Mouse (Mus musculus) liver, postnatal 0 days (tissue): ENCODE measurements at regions not wholly inside any gene's neighbourhood (a gene's known extent, or its start where the extent isn't known, plus 50 kb on each side); places are given as distances from the start of the nearest gene placed in this dataset.

Experiments
- CTCF ChIP-seq: sonication (generic); IDR thresholded peaks from 2 replicates; pipeline ENCODE4 v1.5.1; 2016; ENCODE audit warnings: antibody characterized with exemption, low read depth
- EP300 ChIP-seq: IDR thresholded peaks from 2 replicates; pipeline ENCODE4 v1.6.1; 2016; ENCODE audit warnings: antibody characterized with exemption, low read depth, mild to moderate bottlenecking

DNA sequence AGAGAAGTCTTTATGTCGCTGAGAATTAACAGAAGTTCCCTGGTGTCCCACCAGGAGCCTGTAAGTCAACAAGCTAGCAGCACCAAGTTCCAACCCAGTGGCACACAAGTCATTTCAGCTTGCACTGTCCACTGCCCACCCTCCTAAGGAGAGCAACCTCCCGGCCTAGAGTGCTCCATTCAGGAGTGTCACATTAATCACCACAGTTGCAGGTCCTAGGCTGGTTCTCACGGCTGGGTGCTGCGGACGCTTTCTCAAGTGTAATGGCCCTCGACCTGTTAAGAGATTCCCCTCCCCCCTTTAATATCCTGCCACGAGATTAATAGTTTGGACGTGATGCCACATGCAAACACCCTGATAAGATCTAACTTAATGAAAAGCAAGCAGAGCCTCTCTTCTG is 288.2 kb upstream of the Usp25 start:
- TF ChIP-seq EP300, result no peak
- no peak for TF ChIP-seq CTCF
